In genomic region chr9:77983521-77983920, GRCm38 (mm10) we compare ENCODE assay signal across 17 mouse cellular contexts.
"Had no signal": no experiment of that assay in that cellular context is flagged by ENCODE, and none has a peak within 500 bp of the region (broad histone marks: within the 10 kb centered on the region; RNA-seq: fewer than 3 reads in every experiment).

No protein-coding gene starts in this region.

- H3K4me1 ChIP-seq: intestine, embryonic 15.5 days; limb, embryonic 12.5 days; midbrain, embryonic 10.5 days had no signal

- H3K9me3 ChIP-seq: intestine, embryonic 15.5 days; limb, embryonic 12.5 days; limb, embryonic 15.5 days; midbrain, embryonic 10.5 days had no signal

- H3K4me2 ChIP-seq: intestine, embryonic 15.5 days; limb, embryonic 12.5 days; limb, embryonic 15.5 days had no signal

- H3K4me3 ChIP-seq: intestine, embryonic 15.5 days; limb, embryonic 12.5 days; limb, embryonic 15.5 days; midbrain, embryonic 10.5 days had no signal

- DNase-seq: kidney, adult 11 months; kidney, adult 8-10 months; kidney, postnatal 14 days; kidney, postnatal 4 days; left cerebral cortex, postnatal 4 days; lung, adult 2 months; midbrain, embryonic 14.5 days; right cerebral cortex, adult 18-20 months; right cerebral cortex, postnatal 14 days; right cerebral cortex, postnatal 4 days; thymus, postnatal 25 days had no signal

- H3K9ac ChIP-seq: intestine, embryonic 15.5 days; limb, embryonic 12.5 days; limb, embryonic 15.5 days had no signal

- ATAC-seq: intestine, embryonic 15.5 days had no signal

- H3K27ac ChIP-seq: intestine, embryonic 15.5 days; limb, embryonic 12.5 days; limb, embryonic 15.5 days; macrophage; midbrain, embryonic 10.5 days; stomach, postnatal 0 days had no signal

- H3K27me3 ChIP-seq: intestine, embryonic 15.5 days; limb, embryonic 12.5 days; limb, embryonic 15.5 days had no signal
